Mouse (Mus musculus) forelimb bud, embryonic 11.5 days (tissue): ENCODE measurements around the gene Pdzrn3.

Experiments
- DNase-seq: peaks from one replicate; pipeline ENCODE4 v3.0.0-alpha.2; 2012; ENCODE audit warnings: low read depth, low spot score

Gene Pdzrn3

GRCm38 (mm10) chr6:101366809-101367602 lies 10.7 kb downstream of the Pdzrn3 start:
- DNase-seq, result no peak

- no peak for DNase-seq
Observed at GRCm38 (mm10) chr6:101365795-101366194, 11.9 kb downstream of the Pdzrn3 start.

GRCm38 (mm10) chr6:101363904-101364303 lies 13.8 kb downstream of the Pdzrn3 start:
- DNase-seq, result no peak

GRCm38 (mm10) chr6:101362728-101363127 lies 15.0 kb downstream of the Pdzrn3 start:
- DNase-seq, result no peak

GRCm38 (mm10) chr6:101362268-101362667 lies 15.4 kb downstream of the Pdzrn3 start:
- DNase-seq, result no peak

- DNase-seq, result no peak
Observed at GRCm38 (mm10) chr6:101360211-101360737, 17.4 kb downstream of the Pdzrn3 start.

- no peak for DNase-seq
Observed at GRCm38 (mm10) chr6:101359646-101360045, 18.1 kb downstream of the Pdzrn3 start.

GRCm38 (mm10) chr6:101354887-101355286 lies 22.8 kb downstream of the Pdzrn3 start:
- DNase-seq, result no peak

- DNase-seq, result no peak
Observed at GRCm38 (mm10) chr6:101354230-101354881, 23.3 kb downstream of the Pdzrn3 start.

- DNase-seq, result no peak
Observed at GRCm38 (mm10) chr6:101353701-101354100, 24.0 kb downstream of the Pdzrn3 start.

GRCm38 (mm10) chr6:101352626-101353025 lies 25.1 kb downstream of the Pdzrn3 start:
- DNase-seq, result no peak

GRCm38 (mm10) chr6:101351100-101351499 lies 26.6 kb downstream of the Pdzrn3 start:
- DNase-seq, result no peak

GRCm38 (mm10) chr6:101350414-101350973 lies 27.2 kb downstream of the Pdzrn3 start:
- DNase-seq, result no peak

GRCm38 (mm10) chr6:101348496-101348895 lies 29.2 kb downstream of the Pdzrn3 start:
- DNase-seq, result no peak

GRCm38 (mm10) chr6:101340051-101340450 lies 37.6 kb downstream of the Pdzrn3 start:
- DNase-seq, result no peak

GRCm38 (mm10) chr6:101337842-101338528 lies 39.7 kb downstream of the Pdzrn3 start:
- DNase-seq, result no peak

- DNase-seq, result no peak
Observed at GRCm38 (mm10) chr6:101336660-101337059, 41.0 kb downstream of the Pdzrn3 start.

- no peak for DNase-seq
Observed at GRCm38 (mm10) chr6:101335744-101336143, 42.0 kb downstream of the Pdzrn3 start.

GRCm38 (mm10) chr6:101334495-101334894 lies 43.2 kb downstream of the Pdzrn3 start:
- no peak for DNase-seq

GRCm38 (mm10) chr6:101330392-101330791 lies 47.3 kb downstream of the Pdzrn3 start:
- DNase-seq, result no peak

- peak; percentile 57 for DNase-seq
Observed at GRCm38 (mm10) chr6:101329499-101329898, 48.2 kb downstream of the Pdzrn3 start.

GRCm38 (mm10) chr6:101328514-101328913 lies 49.2 kb downstream of the Pdzrn3 start:
- no peak for DNase-seq
